Mouse (Mus musculus): ENCODE measurements around the gene Mterf2. TPM values are rescaled to one million over a fixed set of nuclear protein-coding genes. Genes with fewer than 3 reads are reported as not detected.

The Mterf2 gene
- polyA plus RNA-seq, 1 experiment = 22.4 TPM

GRCm38 (mm10) chr10:85103085-85103885 lies 24.5 kb downstream of the Mterf2 start:
- Histone ChIP-seq H3K4me1 (ENCODE audit: control insufficient read depth, insufficient read depth, insufficient read length, low read length) (no peaks in the 10 kb centered on the region), H3K27ac (replicated peaks; ENCODE audit: low read depth, low read length) (peak overlapping the region; percentile 51), H3K4me3 (ENCODE audit: insufficient read depth, low read depth, low read length) (peak overlapping the region; percentile 99)

GRCm38 (mm10) chr10:85102247-85103084 lies 25.4 kb downstream of the Mterf2 start, which contains the start of the genes Fhl4 and Tmem263:
Gene Fhl4, minus strand, starts transcription at chr10:85102495.
Gene Tmem263, plus strand, starts transcription at chr10:85102627.
- Histone ChIP-seq H3K27ac (replicated peaks; ENCODE audit: low read depth, low read length) (peak within 1 kb of the TSS; percentile 82), H3K4me3 (ENCODE audit: insufficient read depth, low read depth, low read length) (peak within 1 kb of the TSS; percentile 99), H3K4me1 (ENCODE audit: control insufficient read depth, insufficient read depth, insufficient read length, low read length) (no peaks in the 10 kb centered on the region)

- no peaks in the 10 kb centered on the region for H3K4me1 ChIP-seq (ENCODE audit: control insufficient read depth, insufficient read depth, insufficient read length, low read length)
- H3K4me3 ChIP-seq (ENCODE audit: insufficient read depth, low read depth, low read length) = peak overlapping the region; percentile 87
- peak overlapping the region; percentile 82 for H3K27ac ChIP-seq (replicated peaks; ENCODE audit: low read depth, low read length)
Observed at GRCm38 (mm10) chr10:85101841-85102240, 26.0 kb downstream of the Mterf2 start.

- no peak overlapping the region for H3K4me3 ChIP-seq (ENCODE audit: insufficient read depth, low read depth, low read length)
- H3K4me1 ChIP-seq (ENCODE audit: control insufficient read depth, insufficient read depth, insufficient read length, low read length) = no peaks in the 10 kb centered on the region
- H3K27ac ChIP-seq (replicated peaks; ENCODE audit: low read depth, low read length) = no peak overlapping the region
Observed at GRCm38 (mm10) chr10:85071605-85072152, 56.1 kb downstream of the Mterf2 start.

Other genes with a start within 250 kb of the Mterf2 start
- gene Ric8b, start 210.4 kb downstream of the Mterf2 start, polyA plus RNA-seq (2012; ENCODE audit: insufficient read depth, insufficient read length, missing spikeins) = 24.3 and 26.9 TPM in 2 replicates
- gene Fhl4, start 25.5 kb downstream of the Mterf2 start, polyA plus RNA-seq (2012; ENCODE audit: insufficient read depth, insufficient read length, missing spikeins) = not detected in 2 replicates
- 6.3 and 8.6 TPM in 2 replicates for gene Tmem263, start 25.4 kb downstream of the Mterf2 start, polyA plus RNA-seq (2012; ENCODE audit: insufficient read depth, insufficient read length, missing spikeins)
- 5.5 and 11.8 TPM in 2 replicates for gene Cry1, start 57.0 kb upstream of the Mterf2 start, polyA plus RNA-seq (2012; ENCODE audit: insufficient read depth, insufficient read length, missing spikeins)

Measured in brown adipose tissue, adult 24 weeks (tissue).